Mouse (Mus musculus) layer of hippocampus, adult 8-10 months (tissue): ENCODE measurements at regions not wholly inside any gene's neighbourhood (a gene's known extent, or its start where the extent isn't known, plus 50 kb on each side); places are given as distances from the start of the nearest gene placed in this dataset.

ENCODE experiments used
- DNase-seq, 2 experiments: peaks; one replicate each; pipeline ENCODE4 v3.0.0; 2022; ENCODE audit warnings: low spot score in 2 of 2

GRCm38 (mm10) chr7:70584480-70584879 is 217.9 kb upstream of the Nr2f2 start:
- no peak for DNase-seq

- DNase-seq, result no peak
Measured at GRCm38 (mm10) chr7:70576112-70576910, 209.8 kb upstream of the Nr2f2 start.

GRCm38 (mm10) chr7:70575614-70576013 is 209.1 kb upstream of the Nr2f2 start:
- DNase-seq, result no peak

- DNase-seq, result no peak
Measured at GRCm38 (mm10) chr7:70574194-70574593, 207.7 kb upstream of the Nr2f2 start.

GRCm38 (mm10) chr7:70565034-70565433 is 198.5 kb upstream of the Nr2f2 start:
- no peak for DNase-seq

- no peak for DNase-seq
Measured at GRCm38 (mm10) chr7:70548936-70549450, 182.5 kb upstream of the Nr2f2 start.

GRCm38 (mm10) chr7:70541881-70542665 is 175.5 kb upstream of the Nr2f2 start:
- no peak for DNase-seq

GRCm38 (mm10) chr7:70539121-70539642 is 172.6 kb upstream of the Nr2f2 start:
- DNase-seq, result no peak

- DNase-seq, result no peak
Measured at GRCm38 (mm10) chr7:70536046-70536445, 169.5 kb upstream of the Nr2f2 start.

GRCm38 (mm10) chr7:70533552-70533951 is 167.0 kb upstream of the Nr2f2 start:
- DNase-seq, result no peak

- no peak for DNase-seq
Measured at GRCm38 (mm10) chr7:70527921-70528320, 161.4 kb upstream of the Nr2f2 start.

- no peak for DNase-seq
Measured at GRCm38 (mm10) chr7:70525372-70525771, 158.8 kb upstream of the Nr2f2 start.

- DNase-seq, result no peak
Measured at GRCm38 (mm10) chr7:70524744-70525143, 158.2 kb upstream of the Nr2f2 start.

GRCm38 (mm10) chr7:70524251-70524650 is 157.7 kb upstream of the Nr2f2 start:
- no peak for DNase-seq

GRCm38 (mm10) chr7:70516741-70517140 is 150.2 kb upstream of the Nr2f2 start:
- DNase-seq, result no peak

- DNase-seq, result no peak
Measured at GRCm38 (mm10) chr7:70515341-70515851, 148.9 kb upstream of the Nr2f2 start.

GRCm38 (mm10) chr7:70514666-70515065 is 148.1 kb upstream of the Nr2f2 start:
- no peak for DNase-seq

- no peak for DNase-seq
Measured at GRCm38 (mm10) chr7:70512354-70512753, 145.8 kb upstream of the Nr2f2 start.

GRCm38 (mm10) chr7:70505671-70506181 is 139.2 kb upstream of the Nr2f2 start:
- DNase-seq, result no peak

GRCm38 (mm10) chr7:70501821-70502220 is 135.3 kb upstream of the Nr2f2 start:
- DNase-seq, result no peak

- DNase-seq, result no peak
Measured at GRCm38 (mm10) chr7:70496541-70497154, 130.1 kb upstream of the Nr2f2 start.
